Comparison of ENCODE assay signal across 23 mouse cellular contexts in the genomic region with DNA sequence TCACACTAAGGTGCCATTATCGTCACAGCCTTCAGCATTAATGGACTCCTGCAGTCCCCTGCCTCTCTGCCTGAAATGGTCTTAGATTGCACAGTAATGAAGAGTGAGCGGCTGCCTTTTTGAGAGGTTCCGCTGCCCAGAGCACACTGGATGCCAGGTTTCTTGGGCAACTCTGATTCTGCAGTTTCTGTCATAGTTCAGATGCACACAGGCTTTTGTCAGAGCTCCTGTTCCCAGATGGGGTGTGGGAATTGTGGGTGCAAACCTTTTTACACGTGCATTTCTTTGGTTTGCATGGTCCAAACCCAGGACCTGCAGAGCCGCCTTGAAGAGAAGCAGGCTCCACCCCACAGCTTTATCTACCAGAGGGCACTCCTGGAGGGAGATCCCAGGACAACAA. TPM values are rescaled to one million over a fixed set of nuclear protein-coding genes. Genes with fewer than 3 reads are reported as not detected.
DNase-seq lines count a peak whose midpoint lies in the region; ATAC-seq and TF ChIP-seq lines count a peak whose summit lies in the region.
"Had no signal": no experiment of that assay in that cellular context is flagged by ENCODE, and none has a peak within 500 bp of the region (broad histone marks: within the 10 kb centered on the region; RNA-seq: fewer than 3 reads in every experiment).

No protein-coding gene starts in this region.

- 36% methylated on average over 5 of the region's 5 CpGs for WGBS in liver, embryonic 11.5 days
- WGBS in liver, embryonic 12.5 days (ENCODE audit: insufficient replicate concordance) = 42% methylated on average over 5 of the region's 5 CpGs
- 21% methylated on average over 5 of the region's 5 CpGs for WGBS in heart, postnatal 0 days
- WGBS in forebrain, embryonic 15.5 days = 41% methylated on average over 5 of the region's 5 CpGs

- H3K4me1 ChIP-seq in liver, embryonic 11.5 days (replicated peaks; ENCODE audit: control insufficient read depth, insufficient read depth, low read length) = peaks cover 11% of the 10 kb centered on the region
- no peaks in the 10 kb centered on the region for H3K4me1 ChIP-seq in liver, embryonic 12.5 days
- peaks cover 56% of the 10 kb centered on the region for H3K4me1 ChIP-seq in heart, postnatal 0 days (ENCODE audit: control insufficient read depth, insufficient read depth)
- no peaks in the 10 kb centered on the region for H3K4me1 ChIP-seq in forebrain, embryonic 15.5 days
- H3K4me1 ChIP-seq: neural tube, embryonic 12.5 days had no signal

- H3K27me3 ChIP-seq in liver, embryonic 11.5 days (replicated peaks; ENCODE audit: control insufficient read depth, insufficient read depth, low read length) = no peaks in the 10 kb centered on the region; the same call in 1 of the 2 replicates
- no peaks in the 10 kb centered on the region for H3K27me3 ChIP-seq in liver, embryonic 12.5 days (replicated peaks)
- H3K27me3 ChIP-seq in heart, postnatal 0 days (ENCODE audit: control insufficient read depth, insufficient read depth, low read length) = no peaks in the 10 kb centered on the region
- no peaks in the 10 kb centered on the region for H3K27me3 ChIP-seq in forebrain, embryonic 15.5 days
- H3K27me3 ChIP-seq: hindbrain, embryonic 12.5 days; kidney, embryonic 15.5 days; lung, embryonic 15.5 days; neural tube, embryonic 12.5 days had no signal

- peak overlapping the region; percentile 3; the same call in 1 of the 2 replicates for H3K27ac ChIP-seq in liver, embryonic 11.5 days (ENCODE audit: low read depth, low read length)
- H3K27ac ChIP-seq in liver, embryonic 12.5 days = no peak overlapping the region
- peak overlapping the region; percentile 88 for H3K27ac ChIP-seq in heart, postnatal 0 days (ENCODE audit: low read depth)
- no peak overlapping the region for H3K27ac ChIP-seq in forebrain, embryonic 15.5 days (replicated peaks)
- H3K27ac ChIP-seq: embryonic facial prominence, embryonic 10.5 days; hindbrain, embryonic 12.5 days; kidney, embryonic 15.5 days; macrophage; neural tube, embryonic 12.5 days had no signal

- no peak overlapping the region for H3K4me3 ChIP-seq in liver, embryonic 11.5 days (ENCODE audit: low read depth, low read length)
- no peak overlapping the region for H3K4me3 ChIP-seq in liver, embryonic 12.5 days
- H3K4me3 ChIP-seq in heart, postnatal 0 days (ENCODE audit: low read depth, low read length) = no peak overlapping the region
- no peak overlapping the region for H3K4me3 ChIP-seq in forebrain, embryonic 15.5 days
- H3K4me3 ChIP-seq: embryonic facial prominence, embryonic 10.5 days; hindbrain, embryonic 12.5 days; kidney, embryonic 15.5 days; lung, embryonic 15.5 days; neural tube, embryonic 12.5 days had no signal

- H3K4me2 ChIP-seq in liver, embryonic 11.5 days = no peak overlapping the region
- no peak overlapping the region for H3K4me2 ChIP-seq in liver, embryonic 12.5 days
- 0 out of 2 replicates have a peak overlapping the region, but pooled peaks have one; percentile 29 for H3K4me2 ChIP-seq in heart, postnatal 0 days (ENCODE audit: low read depth, low read length)
- H3K4me2 ChIP-seq in forebrain, embryonic 15.5 days (replicated peaks) = no peak overlapping the region
- H3K4me2 ChIP-seq: hindbrain, embryonic 12.5 days; kidney, embryonic 15.5 days; lung, embryonic 15.5 days; neural tube, embryonic 12.5 days had no signal

- no peak for TF ChIP-seq EP300 in heart, postnatal 0 days (IDR thresholded peaks at IDR 0.05; ENCODE audit: low read depth)

- H3K9ac ChIP-seq in liver, embryonic 11.5 days (ENCODE audit: low read depth, low read length) = no peak overlapping the region
- no peak overlapping the region for H3K9ac ChIP-seq in liver, embryonic 12.5 days
- H3K9ac ChIP-seq in heart, postnatal 0 days (replicated peaks; ENCODE audit: low read depth, low read length) = no peak overlapping the region
- H3K9ac ChIP-seq in forebrain, embryonic 15.5 days (replicated peaks) = no peak overlapping the region
- H3K9ac ChIP-seq: hindbrain, embryonic 12.5 days; kidney, embryonic 15.5 days; lung, embryonic 15.5 days; neural tube, embryonic 12.5 days had no signal

- H3K36me3 ChIP-seq in liver, embryonic 11.5 days (ENCODE audit: control insufficient read depth, insufficient read depth, low read length) = no peaks in the 10 kb centered on the region
- H3K36me3 ChIP-seq in liver, embryonic 12.5 days = no peaks in the 10 kb centered on the region
- no peaks in the 10 kb centered on the region for H3K36me3 ChIP-seq in heart, postnatal 0 days (replicated peaks; ENCODE audit: control insufficient read depth, insufficient read depth, low read length)
- H3K36me3 ChIP-seq in forebrain, embryonic 15.5 days = no peaks in the 10 kb centered on the region
- H3K36me3 ChIP-seq: embryonic facial prominence, embryonic 10.5 days; hindbrain, embryonic 12.5 days; kidney, embryonic 15.5 days; lung, embryonic 15.5 days; neural tube, embryonic 12.5 days had no signal

- no peak for TF ChIP-seq CTCF in heart, postnatal 0 days (IDR thresholded peaks at IDR 0.05; ENCODE audit: low read depth)

- peak; percentile 37 for DNase-seq in adrenal gland, postnatal 14 days
- DNase-seq in adrenal gland, adult (ENCODE audit: inconsistent age in 2 of 2, low spot score in 1 of 2) = no peak
- no peak for DNase-seq in liver, embryonic 11.5 days (ENCODE audit: low spot score)
- DNase-seq in adipocyte (ENCODE audit: low spot score) = peak; percentile 66
- peak; percentile 31 for DNase-seq in heart, postnatal 0 days (ENCODE audit: low spot score)
- no peak for DNase-seq in right cerebral cortex, postnatal 14 days
- DNase-seq: adrenal gland, postnatal 36 days; cerebellum, adult 11 months; cerebellum, postnatal 10 days; gastrocnemius, postnatal 10 days; kidney, adult 11 months; retina, postnatal 1 day; thymus, postnatal 25 days had no signal

- ATAC-seq in liver, embryonic 11.5 days (replicated peaks; ENCODE audit: low FRiP score) = no peak
- ATAC-seq in liver, embryonic 12.5 days = no peak
- no peak for ATAC-seq in heart, postnatal 0 days (ENCODE audit: insufficient read depth, low read depth)
- ATAC-seq in forebrain, embryonic 15.5 days (replicated peaks) = no peak
- ATAC-seq: forebrain, embryonic 16.5 days had no signal

- no peaks in the 10 kb centered on the region for H3K9me3 ChIP-seq in liver, embryonic 11.5 days (ENCODE audit: control insufficient read depth, low read length)
- peaks cover 1% of the 10 kb centered on the region; the same call in 1 of the 2 replicates for H3K9me3 ChIP-seq in liver, embryonic 12.5 days (replicated peaks)
- H3K9me3 ChIP-seq in heart, postnatal 0 days (replicated peaks; ENCODE audit: control insufficient read depth, low read length) = no peaks in the 10 kb centered on the region
- H3K9me3 ChIP-seq in forebrain, embryonic 15.5 days = no peaks in the 10 kb centered on the region
- H3K9me3 ChIP-seq: embryonic facial prominence, embryonic 10.5 days; hindbrain, embryonic 12.5 days; kidney, embryonic 15.5 days; lung, embryonic 15.5 days; neural tube, embryonic 12.5 days had no signal

RNA-seq across cellular contexts. Expression of a gene that starts 19.3 kb away (rescaled TPM):
- 73.3 and 106 TPM in 2 replicates for total RNA-seq in adrenal gland, postnatal 14 days (2021)
- 6.7 and 7.4 TPM in 2 replicates for polyA plus RNA-seq in liver, embryonic 11.5 days (2014; fragmentation: Nextera tagmentation; extraction: Ambion mirVana)
- 4.7 and 5.2 TPM in 2 replicates for polyA plus RNA-seq in liver, embryonic 12.5 days (2016; fragmentation: Nextera tagmentation; extraction: Ambion mirVana)
- total RNA-seq in heart, postnatal 0 days (2014; rRNA removed; ENCODE audit: low replicate concordance) = 63.9 and 87.9 TPM in 2 replicates
- 19.0 and 20.8 TPM in 2 replicates for polyA plus RNA-seq in heart, postnatal 0 days (2015; fragmentation: Nextera tagmentation; extraction: Ambion mirVana)
- polyA plus RNA-seq in forebrain, embryonic 15.5 days (2015; fragmentation: Nextera tagmentation; extraction: Ambion mirVana) = 18.0 and 18.3 TPM in 2 replicates
- total RNA-seq: granulocyte monocyte progenitor cell, adult 5-6 weeks had no signal
- polyA plus RNA-seq: macrophage had no signal

Comparison
In these comparisons a context has a peak if more than half of its experiments do, and no peak if none do; other contexts are left out.
1. DNase-seq: peak in adrenal gland, postnatal 14 days (single experiment), adipocyte (single experiment) and heart, postnatal 0 days (single experiment); none in adrenal gland, adult (0 of 2), liver, embryonic 11.5 days (single experiment) and right cerebral cortex, postnatal 14 days (single experiment).
2. H3K27ac ChIP-seq: peak in liver, embryonic 11.5 days (single experiment) and heart, postnatal 0 days (single experiment); none in liver, embryonic 12.5 days (single experiment) and forebrain, embryonic 15.5 days (single experiment).